Mouse (Mus musculus) brain, embryonic 14.5 days (tissue): Measurements from ENCODE around the gene Rnf150.

Experiments used
- CTCF ChIP-seq: fragments of 200-500 bp; IDR thresholded peaks from 2 replicates; pipeline ENCODE4 v1.5.1; 2012; ENCODE audit warnings: inconsistent platforms, mild to moderate bottlenecking, moderate library complexity, borderline replicate concordance; ENCODE audit not compliant: insufficient read depth, insufficient read length; ENCODE audit errors: extremely low read depth
- POLR2A ChIP-seq: fragments of 200-500 bp; IDR thresholded peaks from 2 replicates; pipeline ENCODE4 v1.6.1; 2012; ENCODE audit warnings: mild to moderate bottlenecking, inconsistent platforms, borderline replicate concordance; ENCODE audit not compliant: poor library complexity, insufficient read depth, insufficient read length, severe bottlenecking; ENCODE audit errors: extremely low read depth

GRCm38 (mm10) chr8:82917540-82918316 is 54.6 kb downstream of the Rnf150 start:
- no peak for TF ChIP-seq POLR2A
- no peak for TF ChIP-seq CTCF
